Mouse (Mus musculus): Measurements from ENCODE around the gene Gpd2.

Gpd2 gene

DNA sequence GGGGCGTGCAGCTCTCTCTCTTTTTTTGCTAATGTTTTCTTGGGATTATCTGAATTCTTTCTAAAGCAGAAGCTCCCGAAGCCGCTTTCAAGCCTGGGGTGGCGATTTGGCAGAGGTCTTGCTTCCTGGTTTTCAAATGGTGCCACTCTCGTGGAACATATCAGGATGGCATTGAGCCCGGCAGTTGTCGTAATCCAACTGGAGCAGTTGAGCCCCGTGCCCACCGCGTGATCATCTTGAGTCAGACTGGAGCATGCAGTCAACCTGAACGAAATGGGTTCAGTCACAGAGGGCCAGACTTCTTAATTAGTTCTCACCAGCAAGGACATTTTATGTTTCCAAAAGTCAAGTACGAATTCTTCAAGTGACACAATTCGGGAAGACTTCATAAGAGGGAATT lies 158.6 kb downstream of the Gpd2 start:
- no peak for DNase-seq

DNA sequence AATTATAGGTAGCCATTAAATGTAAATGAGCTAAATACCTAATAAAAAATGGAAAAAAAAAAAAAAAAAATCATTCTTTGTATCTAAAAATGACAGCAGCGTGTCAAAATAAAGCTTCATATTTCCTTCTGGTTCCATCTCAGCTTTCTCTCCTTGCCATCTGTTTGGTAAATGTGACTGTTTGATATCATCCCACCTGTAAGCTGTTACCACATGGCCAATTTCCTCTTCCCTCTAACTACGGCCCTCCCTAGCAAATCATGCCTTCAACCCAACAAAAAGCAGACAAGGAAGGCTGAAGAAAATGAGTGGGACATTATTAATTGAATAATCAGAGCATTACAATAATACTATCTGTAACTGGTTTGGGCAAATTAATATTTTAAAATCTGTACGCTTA lies 160.3 kb downstream of the Gpd2 start:
- no peak for DNase-seq

DNA sequence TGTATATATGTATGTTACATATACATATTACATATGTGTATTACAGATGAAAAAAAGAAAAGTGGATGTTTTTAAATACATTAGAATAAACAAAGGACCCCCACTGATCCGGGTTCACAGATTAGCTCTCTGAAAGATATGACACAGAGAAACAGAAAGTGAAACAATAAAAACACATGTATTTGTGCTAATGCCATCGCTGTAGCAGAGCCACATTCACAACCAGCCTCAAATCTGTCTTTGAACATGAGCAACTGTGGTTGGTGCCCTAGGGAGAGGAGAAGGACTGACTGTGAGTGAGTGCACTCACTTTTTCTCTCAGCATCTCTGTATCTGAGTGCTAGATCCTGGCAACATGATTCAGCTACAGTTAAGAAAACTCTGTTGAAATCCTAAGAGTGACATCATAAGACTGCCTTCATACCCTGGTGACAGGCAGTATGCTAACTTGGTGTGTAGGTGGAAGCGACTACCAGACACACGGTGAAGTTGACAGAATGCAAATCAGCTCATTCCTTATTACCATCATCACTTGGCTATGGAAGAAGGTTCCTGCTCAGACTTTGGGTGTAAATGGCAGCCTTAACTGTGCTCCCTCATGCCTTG lies 170.1 kb downstream of the Gpd2 start:
- DNase-seq = no peak

DNA sequence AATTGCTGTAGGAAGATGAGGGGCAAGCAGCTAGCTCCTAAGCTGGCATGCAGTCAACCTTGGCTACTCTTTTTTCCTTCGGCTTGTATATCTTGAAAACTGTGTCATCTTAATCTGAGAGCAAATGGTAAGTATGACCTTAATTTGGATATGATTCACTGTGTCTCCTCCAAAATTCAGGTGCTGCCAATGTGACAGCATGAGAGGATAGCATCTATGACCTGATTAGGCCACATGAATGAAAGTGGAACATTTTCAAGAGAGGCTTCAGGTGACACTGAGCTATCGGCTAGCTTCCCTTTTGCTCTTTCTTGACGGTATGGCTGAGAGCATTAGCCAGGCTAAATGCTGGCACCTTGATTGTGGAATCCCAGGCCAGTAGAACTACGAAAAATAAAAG lies 171.0 kb downstream of the Gpd2 start:
- DNase-seq = no peak

DNA sequence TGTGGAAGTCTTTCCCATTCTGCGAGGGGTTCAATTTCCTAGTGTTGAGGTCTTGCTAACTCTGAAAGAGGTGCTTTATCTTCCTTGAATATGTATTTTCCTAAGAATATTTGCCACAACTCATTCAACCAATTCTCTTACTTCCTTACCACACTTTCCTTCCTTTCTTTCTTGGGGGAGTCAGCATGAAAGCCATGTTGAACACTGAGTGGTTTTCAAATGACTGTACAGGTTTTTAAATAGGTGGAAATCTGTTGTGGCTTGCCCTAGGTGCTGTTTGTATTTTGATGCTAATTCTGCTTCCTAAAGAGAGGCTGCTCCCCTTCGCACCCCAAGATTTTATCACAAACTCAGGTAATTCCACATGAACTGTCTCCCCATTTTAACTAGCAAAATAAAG lies 174.1 kb downstream of the Gpd2 start:
- no peak for DNase-seq

DNA sequence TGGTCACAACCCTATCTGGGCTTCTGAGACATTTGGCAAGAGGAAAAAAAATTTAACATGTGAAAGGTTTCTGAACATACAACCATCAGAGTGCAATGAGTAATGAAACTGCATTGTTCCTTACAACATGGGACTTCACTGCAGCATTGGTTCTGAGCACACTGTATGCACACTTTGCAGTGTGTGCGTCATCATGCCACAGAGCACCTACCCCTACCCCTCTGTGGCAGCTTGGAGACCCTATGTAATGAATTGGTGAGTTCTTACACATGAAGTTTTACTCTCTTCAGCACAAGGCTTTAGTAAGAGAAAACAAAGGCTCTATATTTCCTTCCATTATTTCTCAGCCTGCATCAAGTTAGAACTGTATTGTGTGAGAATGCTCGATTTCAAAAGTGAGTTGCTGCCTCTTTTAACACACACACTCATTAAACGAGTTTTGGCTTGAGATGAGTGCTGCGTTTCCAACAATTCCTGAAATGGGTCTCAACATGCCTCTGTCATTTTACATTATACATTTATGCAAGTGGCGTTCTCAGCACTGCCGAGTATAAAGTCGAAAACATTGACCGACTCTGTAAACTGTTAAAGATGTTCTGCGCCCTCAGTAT lies 177.2 kb downstream of the Gpd2 start:
- DNase-seq = no peak

DNA sequence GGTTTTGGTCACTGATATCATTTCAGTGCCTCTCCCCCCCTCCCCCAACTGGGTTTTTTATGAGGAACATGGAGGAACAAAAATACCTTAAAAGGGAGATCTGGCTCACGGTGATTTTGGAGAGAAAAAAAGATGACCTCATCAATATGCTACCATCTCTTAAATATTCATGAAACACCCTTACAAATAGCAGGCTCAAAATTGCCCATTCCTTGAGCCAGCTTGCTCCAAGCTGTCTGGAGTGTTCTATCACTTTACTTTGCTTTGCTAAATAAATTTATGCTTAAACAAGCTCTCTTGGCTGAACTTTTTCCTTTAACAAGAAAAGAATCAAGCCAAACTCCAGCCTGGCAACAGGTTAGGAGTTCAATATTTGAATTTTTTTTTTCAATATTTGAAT lies 179.3 kb downstream of the Gpd2 start:
- DNase-seq = no peak
